Mouse (Mus musculus) cerebellum, adult 9-11 months (tissue): Measurements from ENCODE around the gene Fsd1.
"Not testable (repeated sequence)": the region's sequence is repeated elsewhere in the genome, so short reads cannot be mapped to it uniquely, and the experiment has no call there.

ENCODE experiments used
- DNase-seq: peaks from one replicate; pipeline ENCODE4 v3.0.0; 2022

Gene Fsd1

GRCm38 (mm10) chr17:55986030-55986961 is at the start of gene Fsd1:
Fsd1 (plus strand) TSS chr17:55986509.
- DNase-seq, result peak; percentile 90

GRCm38 (mm10) chr17:55944387-55944865 is 41.9 kb upstream of the Fsd1 start:
- not testable (repeated sequence) for DNase-seq

- peak; percentile 97 for DNase-seq
Observed at GRCm38 (mm10) chr17:55944866-55945682, 41.2 kb upstream of the Fsd1 start.

- DNase-seq, result peak; percentile 56
Observed at GRCm38 (mm10) chr17:55945696-55946095, 40.6 kb upstream of the Fsd1 start.

- DNase-seq, result no peak
Observed at GRCm38 (mm10) chr17:55948647-55949046, 37.7 kb upstream of the Fsd1 start.

GRCm38 (mm10) chr17:55949400-55949799 is 36.9 kb upstream of the Fsd1 start, which contains the start of gene Zfp119b:
Zfp119b (minus strand) TSS chr17:55949500.
- no peak for DNase-seq

- peak; percentile 14 for DNase-seq
Observed at GRCm38 (mm10) chr17:55950601-55951000, 35.7 kb upstream of the Fsd1 start.

GRCm38 (mm10) chr17:55952041-55952440 is 34.3 kb upstream of the Fsd1 start:
- DNase-seq, result peak; percentile 13

- peak; percentile 17 for DNase-seq
Observed at GRCm38 (mm10) chr17:55952447-55953027, 33.8 kb upstream of the Fsd1 start, which contains the start of gene Ebi3. Ebi3 (plus strand) TSS chr17:55952640.

GRCm38 (mm10) chr17:55953751-55954150 is 32.6 kb upstream of the Fsd1 start:
- DNase-seq, result no peak

- peak; percentile 36 for DNase-seq
Observed at GRCm38 (mm10) chr17:55954229-55954628, 32.1 kb upstream of the Fsd1 start.

GRCm38 (mm10) chr17:55956129-55956528 is 30.2 kb upstream of the Fsd1 start:
- DNase-seq, result peak; percentile 92

- DNase-seq, result no peak
Observed at GRCm38 (mm10) chr17:55956591-55956990, 29.7 kb upstream of the Fsd1 start.

GRCm38 (mm10) chr17:55957168-55957567 is 29.1 kb upstream of the Fsd1 start:
- DNase-seq, result peak; percentile 81

- peak; percentile 65 for DNase-seq
Observed at GRCm38 (mm10) chr17:55957726-55958583, 28.4 kb upstream of the Fsd1 start.

GRCm38 (mm10) chr17:55958584-55958886 is 27.8 kb upstream of the Fsd1 start:
- DNase-seq, result peak; percentile 57

- peak; percentile 95 for DNase-seq
Observed at GRCm38 (mm10) chr17:55958918-55959728, 27.2 kb upstream of the Fsd1 start, which contains the start of gene Yju2. Yju2 (plus strand) TSS chr17:55959099.

GRCm38 (mm10) chr17:55959946-55960740 is 26.2 kb upstream of the Fsd1 start:
- DNase-seq, result peak; percentile 70

GRCm38 (mm10) chr17:55960791-55961190 is 25.5 kb upstream of the Fsd1 start:
- peak; percentile 61 for DNase-seq

GRCm38 (mm10) chr17:55961631-55962030 is 24.7 kb upstream of the Fsd1 start:
- peak; percentile 48 for DNase-seq
